ENCODE assay signal across 28 mouse cellular contexts in genomic region chr5:117123102-117123501, GRCm38 (mm10). TPM values are rescaled to one million over a fixed set of nuclear protein-coding genes. Genes with fewer than 3 reads are reported as not detected.
DNase-seq lines count a peak whose midpoint lies in the region; ATAC-seq and TF ChIP-seq lines count a peak whose summit lies in the region.
"Had no signal": no experiment of that assay in that cellular context is flagged by ENCODE, and none has a peak within 500 bp of the region (broad histone marks: within the 10 kb centered on the region; RNA-seq: fewer than 3 reads in every experiment).

No protein-coding gene starts in this region.

- 0 out of 2 replicates have a peak, but pooled peaks cover 4% of the 10 kb centered on the region for H3K9me3 ChIP-seq in liver, embryonic 13.5 days (replicated peaks)
- no peaks in the 10 kb centered on the region for H3K9me3 ChIP-seq in intestine, embryonic 14.5 days (ENCODE audit: control insufficient read depth, low read length)
- H3K9me3 ChIP-seq in liver, postnatal 0 days (ENCODE audit: low read length) = no peaks in the 10 kb centered on the region
- no peaks in the 10 kb centered on the region for H3K9me3 ChIP-seq in embryonic facial prominence, embryonic 10.5 days
- H3K9me3 ChIP-seq: embryonic facial prominence, embryonic 12.5 days; heart, embryonic 10.5 days; heart, embryonic 15.5 days; limb, embryonic 13.5 days; midbrain, embryonic 12.5 days; neural tube, embryonic 13.5 days had no signal

- H3K27me3 ChIP-seq in liver, embryonic 13.5 days = no peaks in the 10 kb centered on the region
- H3K27me3 ChIP-seq in intestine, embryonic 14.5 days (replicated peaks; ENCODE audit: control insufficient read depth, insufficient read depth, low read length) = no peaks in the 10 kb centered on the region
- no peaks in the 10 kb centered on the region for H3K27me3 ChIP-seq in liver, postnatal 0 days (ENCODE audit: insufficient read depth, low read length)
- H3K27me3 ChIP-seq in embryonic facial prominence, embryonic 10.5 days (replicated peaks; ENCODE audit: low read depth, poor library complexity, severe bottlenecking) = peaks cover 27% of the 10 kb centered on the region
- H3K27me3 ChIP-seq: heart, embryonic 15.5 days had no signal

- ATAC-seq in liver, embryonic 13.5 days (ENCODE audit: low read depth) = no peak
- ATAC-seq in intestine, embryonic 14.5 days (replicated peaks; ENCODE audit: low FRiP score, low TSS enrichment, low read depth) = no peak
- ATAC-seq in liver, postnatal 0 days = no peak
- ATAC-seq: CD4-positive, CD25-positive, alpha-beta regulatory T cell, adult 4 months; forebrain, embryonic 14.5 days; hindbrain, embryonic 16.5 days had no signal

- H3K36me3 ChIP-seq in liver, embryonic 13.5 days = peaks cover 20% of the 10 kb centered on the region
- H3K36me3 ChIP-seq in intestine, embryonic 14.5 days (ENCODE audit: control insufficient read depth, insufficient read depth, low read length) = no peaks in the 10 kb centered on the region
- peaks cover 9% of the 10 kb centered on the region; the same call in 1 of the 2 replicates for H3K36me3 ChIP-seq in liver, postnatal 0 days (replicated peaks; ENCODE audit: insufficient read depth, low read length)
- no peaks in the 10 kb centered on the region for H3K36me3 ChIP-seq in embryonic facial prominence, embryonic 10.5 days (replicated peaks)
- H3K36me3 ChIP-seq: embryonic facial prominence, embryonic 12.5 days; heart, embryonic 15.5 days; limb, embryonic 13.5 days; midbrain, embryonic 12.5 days; neural tube, embryonic 13.5 days had no signal

- peaks cover 70% of the 10 kb centered on the region for H3K4me1 ChIP-seq in liver, embryonic 13.5 days (replicated peaks)
- H3K4me1 ChIP-seq in intestine, embryonic 14.5 days (replicated peaks; ENCODE audit: control insufficient read depth, insufficient read depth, low read length) = peaks cover 9% of the 10 kb centered on the region; the same call in 1 of the 2 replicates
- H3K4me1 ChIP-seq in liver, postnatal 0 days (ENCODE audit: insufficient read depth) = peaks cover 30% of the 10 kb centered on the region
- H3K4me1 ChIP-seq in embryonic facial prominence, embryonic 10.5 days = peaks cover 26% of the 10 kb centered on the region

- DNase-seq in liver, embryonic 13.5 days = no peak
- DNase-seq in liver = no peak
- peak; percentile 75 for DNase-seq in 3T3-L1 (ENCODE audit: low read depth, low spot score)
- DNase-seq in intestine, embryonic 14.5 days (ENCODE audit: low spot score) = no peak
- no peak for DNase-seq in liver, postnatal 0 days
- DNase-seq in retina, embryonic 14.5 days (ENCODE audit: low spot score) = no peak
- no peak for DNase-seq in ovary, adult 18-20 months (ENCODE audit: low spot score)
- DNase-seq in embryonic facial prominence, embryonic 10.5 days (ENCODE audit: low spot score) = no peak
- DNase-seq: adrenal gland, postnatal 10 days; cerebellum, postnatal 36 days; gastrocnemius, postnatal 14 days; heart, adult 11 months; kidney, adult 11 months; kidney, postnatal 14 days; lung, postnatal 10 days; right cerebral cortex, postnatal 25 days; spleen, adult 18-20 months; thymus, adult 2 months; thymus, postnatal 4 days had no signal

- H3K27ac ChIP-seq in liver, embryonic 13.5 days = peak overlapping the region; percentile 43; the same call in 1 of the 2 replicates
- peak overlapping the region; percentile 41; the same call in 1 of the 2 replicates for H3K27ac ChIP-seq in intestine, embryonic 14.5 days (ENCODE audit: low read depth)
- no peak overlapping the region for H3K27ac ChIP-seq in liver, postnatal 0 days (ENCODE audit: low read depth)
- H3K27ac ChIP-seq in embryonic facial prominence, embryonic 10.5 days (replicated peaks) = no peak overlapping the region
- H3K27ac ChIP-seq: embryonic facial prominence, embryonic 12.5 days; heart, embryonic 10.5 days; heart, embryonic 15.5 days; limb, embryonic 13.5 days; midbrain, embryonic 12.5 days; neural tube, embryonic 13.5 days had no signal

- H3K4me2 ChIP-seq in liver, embryonic 13.5 days = no peak overlapping the region
- no peak overlapping the region for H3K4me2 ChIP-seq in intestine, embryonic 14.5 days (ENCODE audit: low read length)
- H3K4me2 ChIP-seq in liver, postnatal 0 days (ENCODE audit: low read depth, low read length) = peak overlapping the region; percentile 81
- H3K4me2 ChIP-seq: embryonic facial prominence, embryonic 12.5 days; heart, embryonic 15.5 days; limb, embryonic 13.5 days; midbrain, embryonic 12.5 days; neural tube, embryonic 13.5 days had no signal

- H3K9ac ChIP-seq in liver, embryonic 13.5 days = no peak overlapping the region
- no peak overlapping the region for H3K9ac ChIP-seq in intestine, embryonic 14.5 days (ENCODE audit: low read length)
- H3K9ac ChIP-seq in liver, postnatal 0 days (replicated peaks) = no peak overlapping the region
- H3K9ac ChIP-seq: embryonic facial prominence, embryonic 12.5 days; heart, embryonic 15.5 days; limb, embryonic 13.5 days; midbrain, embryonic 12.5 days; neural tube, embryonic 13.5 days had no signal

- no peak for TF ChIP-seq CTCF in liver, postnatal 0 days (IDR thresholded peaks at IDR 0.05; ENCODE audit: low read depth)

- H3K4me3 ChIP-seq in liver, embryonic 13.5 days (replicated peaks) = no peak overlapping the region
- no peak overlapping the region for H3K4me3 ChIP-seq in intestine, embryonic 14.5 days (ENCODE audit: low read depth, low read length)
- H3K4me3 ChIP-seq in liver, postnatal 0 days (ENCODE audit: low read depth, low read length) = no peak overlapping the region
- H3K4me3 ChIP-seq in embryonic facial prominence, embryonic 10.5 days = no peak overlapping the region
- H3K4me3 ChIP-seq: embryonic facial prominence, embryonic 12.5 days; heart, embryonic 10.5 days; heart, embryonic 15.5 days; limb, embryonic 13.5 days; midbrain, embryonic 12.5 days; neural tube, embryonic 13.5 days had no signal

- 64% methylated on average over 6 of the region's 6 CpGs for WGBS in liver, embryonic 13.5 days (ENCODE audit: insufficient replicate concordance)
- WGBS in intestine, embryonic 14.5 days = 59% methylated on average over 6 of the region's 6 CpGs
- WGBS in liver, postnatal 0 days (ENCODE audit: insufficient replicate concordance) = 65% methylated on average over 6 of the region's 6 CpGs
- WGBS in embryonic facial prominence, embryonic 10.5 days = 92% methylated on average over 6 of the region's 6 CpGs

- no peak for TF ChIP-seq EP300 in liver, postnatal 0 days (IDR thresholded peaks at IDR 0.05; ENCODE audit: low read depth)

RNA-seq across cellular contexts. Expression of gene Taok3, which starts 3.2 kb away (rescaled TPM):
- polyA plus RNA-seq in liver, embryonic 13.5 days (2015; fragmentation: Nextera tagmentation; extraction: Ambion mirVana) = 49.3 and 56.2 TPM in 2 replicates
- 32.7 and 37.7 TPM in 2 replicates for polyA plus RNA-seq in intestine, embryonic 14.5 days (2014; fragmentation: Nextera tagmentation; extraction: Ambion mirVana)
- polyA plus RNA-seq in liver, postnatal 0 days (2015; fragmentation: Nextera tagmentation; extraction: Ambion mirVana) = 40.5 and 41.9 TPM in 2 replicates
- 8.1 TPM in 2 replicates for polyA plus RNA-seq in embryonic facial prominence, embryonic 10.5 days (2016; fragmentation: Nextera tagmentation; extraction: Ambion mirVana)

RNA-seq across cellular contexts. Expression of gene Suds3, which starts 7.2 kb away (rescaled TPM):
- polyA plus RNA-seq in liver, embryonic 13.5 days (2015; fragmentation: Nextera tagmentation; extraction: Ambion mirVana) = 38.1 and 43.2 TPM in 2 replicates
- polyA plus RNA-seq in intestine, embryonic 14.5 days (2014; fragmentation: Nextera tagmentation; extraction: Ambion mirVana) = 42.0 and 44.1 TPM in 2 replicates
- polyA plus RNA-seq in liver, postnatal 0 days (2015; fragmentation: Nextera tagmentation; extraction: Ambion mirVana) = 30.5 and 33.4 TPM in 2 replicates
- 74.6 and 76.4 TPM in 2 replicates for polyA plus RNA-seq in embryonic facial prominence, embryonic 10.5 days (2016; fragmentation: Nextera tagmentation; extraction: Ambion mirVana)

Comparison
In these comparisons a context has a peak if more than half of its experiments do, and no peak if none do; other contexts are left out.
1. H3K27ac ChIP-seq: peak in liver, embryonic 13.5 days (single experiment) and intestine, embryonic 14.5 days (single experiment); none in liver, postnatal 0 days (single experiment) and embryonic facial prominence, embryonic 10.5 days (single experiment).